Mouse (Mus musculus): Measurements from ENCODE around the gene Scube3. TPM values are rescaled to one million over a fixed set of nuclear protein-coding genes. Genes with fewer than 3 reads are reported as not detected.

Gene Scube3
- polyA plus RNA-seq, 1 experiment = 1.6 TPM

DNA sequence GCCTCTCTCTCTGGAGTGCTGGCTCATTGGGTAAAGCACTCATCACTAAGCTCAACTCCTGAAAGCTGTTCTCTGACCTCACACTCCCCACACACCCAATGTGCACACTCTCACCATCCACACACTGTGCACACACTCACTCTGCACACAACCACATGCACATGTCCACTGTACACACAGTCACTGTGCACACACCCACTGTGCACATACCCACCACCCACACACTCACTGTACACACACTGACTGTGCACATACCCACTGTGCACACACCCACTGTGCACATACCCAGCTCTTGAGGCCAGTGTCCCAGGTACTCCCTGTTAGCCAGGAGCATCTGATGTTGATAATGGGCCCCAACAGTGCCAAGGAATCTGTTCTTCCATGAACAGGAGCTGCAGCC lies 10.8 kb upstream of the Scube3 start:
- no peaks in the 10 kb centered on the region for H3K27me3 ChIP-seq (ENCODE audit: control insufficient read depth, insufficient read depth, low read length)

DNA sequence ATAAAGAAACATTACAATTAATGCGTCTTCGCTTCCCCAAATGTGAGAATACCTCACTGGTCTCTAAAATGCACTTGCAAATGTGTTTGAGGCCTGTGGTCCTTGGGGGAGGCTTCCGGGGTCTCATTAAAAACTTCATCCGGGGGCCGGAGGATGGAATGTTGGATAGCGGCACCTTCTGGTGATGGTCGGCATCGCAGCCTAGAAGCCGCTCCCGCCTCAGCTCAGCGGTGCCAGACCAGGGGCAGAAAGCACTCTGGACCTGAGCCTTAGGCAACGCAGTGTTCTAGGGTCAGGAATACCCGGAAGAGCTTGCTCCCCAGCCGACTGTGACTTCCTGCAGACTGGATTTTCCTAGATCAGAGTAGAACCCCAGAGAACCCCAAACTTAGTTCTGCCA lies 8.7 kb upstream of the Scube3 start:
- no peaks in the 10 kb centered on the region for H3K27me3 ChIP-seq (ENCODE audit: control insufficient read depth, insufficient read depth, low read length)
- peak in 1 of 2 experiments; percentile 32 for DNase-seq (ENCODE audit: low read depth in 1 of 2, low spot score in 2 of 2)
- no peaks in the 10 kb centered on the region for H3K4me1 ChIP-seq (ENCODE audit: control insufficient read depth, insufficient read depth, insufficient read length)
- TF ChIP-seq POLR2A (IDR thresholded peaks at IDR 0.05; ENCODE audit: low read depth, low read length) (no peak), CTCF (IDR thresholded peaks at IDR 0.05; ENCODE audit: extremely low read depth, insufficient read depth, insufficient read length, insufficient replicate concordance) (peak; percentile 63; the same call in 1 of the 2 replicates)
- no peak overlapping the region for H3K27ac ChIP-seq (ENCODE audit: insufficient read depth, low read length)
- 4% methylated on average over 14 of the region's 14 CpGs for WGBS
- H3K36me3 ChIP-seq (ENCODE audit: control insufficient read depth, insufficient read depth, low read length) = no peaks in the 10 kb centered on the region
- no peak overlapping the region for H3K4me3 ChIP-seq (ENCODE audit: extremely low read depth, insufficient read depth, insufficient read length)

More for the DNA sequence above, 10.8 kb upstream of the Scube3 start:
- no peak for DNase-seq (ENCODE audit: low read depth in 1 of 2, low spot score in 2 of 2)
- H3K36me3 ChIP-seq (ENCODE audit: control insufficient read depth, insufficient read depth, low read length) = no peaks in the 10 kb centered on the region
- H3K4me1 ChIP-seq (ENCODE audit: control insufficient read depth, insufficient read depth, insufficient read length) = no peaks in the 10 kb centered on the region
- H3K4me3 ChIP-seq (ENCODE audit: extremely low read depth, insufficient read depth, insufficient read length) = no peak overlapping the region
- no peak for TF ChIP-seq POLR2A (IDR thresholded peaks at IDR 0.05; ENCODE audit: low read depth, low read length)
- TF ChIP-seq CTCF (IDR thresholded peaks at IDR 0.05; ENCODE audit: extremely low read depth, insufficient read depth, insufficient read length, insufficient replicate concordance) = no peak
- H3K27ac ChIP-seq (ENCODE audit: insufficient read depth, low read length) = no peak overlapping the region

DNA sequence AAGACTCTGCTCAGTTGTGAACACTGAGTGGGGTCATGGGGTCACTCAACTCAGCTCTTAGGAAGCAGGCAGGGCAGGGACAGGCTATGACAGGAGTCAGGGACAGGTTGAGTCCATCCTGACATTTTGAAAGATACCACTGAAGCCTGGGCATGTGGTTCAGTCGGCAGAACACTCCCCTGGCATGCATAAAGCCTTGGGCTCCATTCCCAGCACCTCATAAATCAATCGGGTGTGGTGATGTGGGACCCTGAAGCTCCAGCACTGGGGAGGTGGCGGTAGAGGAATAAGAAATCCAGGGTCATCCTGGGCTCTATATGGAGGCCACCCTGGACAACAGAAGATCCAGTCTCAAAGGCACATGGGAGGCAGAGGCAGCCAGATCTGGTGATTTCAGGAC lies 6.4 kb upstream of the Scube3 start:
- H3K36me3 ChIP-seq (ENCODE audit: control insufficient read depth, insufficient read depth, low read length) = no peaks in the 10 kb centered on the region
- H3K27ac ChIP-seq (ENCODE audit: insufficient read depth, low read length) = no peak overlapping the region
- H3K4me1 ChIP-seq (ENCODE audit: control insufficient read depth, insufficient read depth, insufficient read length) = no peaks in the 10 kb centered on the region
- H3K27me3 ChIP-seq (ENCODE audit: control insufficient read depth, insufficient read depth, low read length) = no peaks in the 10 kb centered on the region
- 87% methylated on average over 3 of the region's 3 CpGs for WGBS
- H3K4me3 ChIP-seq (ENCODE audit: extremely low read depth, insufficient read depth, insufficient read length) = no peak overlapping the region
- no peak for DNase-seq (ENCODE audit: low read depth in 1 of 2, low spot score in 2 of 2)
- TF ChIP-seq CTCF (IDR thresholded peaks at IDR 0.05; ENCODE audit: extremely low read depth, insufficient read depth, insufficient read length, insufficient replicate concordance) (no peak), POLR2A (IDR thresholded peaks at IDR 0.05; ENCODE audit: low read depth, low read length) (no peak)

DNA sequence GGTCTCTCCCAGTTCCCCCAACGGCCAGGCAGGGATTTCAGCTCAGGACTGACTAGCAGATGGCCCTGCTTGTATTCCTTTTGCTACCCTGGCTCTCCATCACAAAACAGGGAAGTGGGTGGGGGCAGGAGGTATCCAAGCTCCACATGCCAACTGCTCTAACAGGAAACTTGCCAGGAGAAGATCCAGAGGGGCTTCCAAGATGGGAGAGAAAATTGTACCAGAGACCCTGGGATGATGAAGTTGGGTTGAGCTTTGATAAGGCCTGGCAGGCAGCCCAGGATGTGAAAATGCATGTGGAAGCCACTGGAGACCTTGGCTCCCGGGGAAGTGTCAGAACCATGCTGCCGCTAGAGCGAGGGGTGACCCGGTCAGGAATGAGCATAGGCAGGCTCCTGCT lies 5.7 kb upstream of the Scube3 start:
- H3K4me1 ChIP-seq (ENCODE audit: control insufficient read depth, insufficient read depth, insufficient read length) = no peaks in the 10 kb centered on the region
- no peaks in the 10 kb centered on the region for H3K36me3 ChIP-seq (ENCODE audit: control insufficient read depth, insufficient read depth, low read length)
- DNase-seq (ENCODE audit: low read depth in 1 of 2, low spot score in 2 of 2) = no peak
- 72% methylated on average over 5 of the region's 5 CpGs for WGBS
- H3K4me3 ChIP-seq (ENCODE audit: extremely low read depth, insufficient read depth, insufficient read length) = no peak overlapping the region
- no peaks in the 10 kb centered on the region for H3K27me3 ChIP-seq (ENCODE audit: control insufficient read depth, insufficient read depth, low read length)
- H3K27ac ChIP-seq (ENCODE audit: insufficient read depth, low read length) = no peak overlapping the region
- TF ChIP-seq CTCF (IDR thresholded peaks at IDR 0.05; ENCODE audit: extremely low read depth, insufficient read depth, insufficient read length, insufficient replicate concordance) (no peak), POLR2A (IDR thresholded peaks at IDR 0.05; ENCODE audit: low read depth, low read length) (no peak)

DNA sequence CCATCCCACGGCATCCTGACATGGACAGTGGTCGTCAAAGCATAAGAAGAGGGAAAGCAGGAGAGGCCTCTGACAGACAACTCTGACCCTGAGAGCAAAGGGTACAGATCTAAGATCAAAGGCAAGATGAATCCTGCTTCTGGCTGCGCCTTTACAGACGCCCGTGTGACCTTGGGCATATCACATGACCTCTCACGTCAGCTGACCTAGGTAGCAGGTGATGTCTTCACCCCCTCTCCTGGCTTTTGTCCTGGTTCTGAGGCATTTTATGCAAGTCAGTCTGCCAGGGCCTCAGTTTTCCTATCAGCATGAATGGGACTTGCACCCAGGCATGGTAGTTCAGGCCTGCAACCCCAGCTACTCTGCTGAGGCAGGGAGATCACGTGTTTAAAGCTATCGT lies 3.9 kb upstream of the Scube3 start:
- Histone ChIP-seq H3K36me3 (ENCODE audit: control insufficient read depth, insufficient read depth, low read length) (no peaks in the 10 kb centered on the region), H3K27me3 (ENCODE audit: control insufficient read depth, insufficient read depth, low read length) (peaks cover 13% of the 10 kb centered on the region), H3K4me1 (ENCODE audit: control insufficient read depth, insufficient read depth, insufficient read length) (peaks cover 5% of the 10 kb centered on the region; the same call in 1 of the 2 replicates), H3K27ac (ENCODE audit: insufficient read depth, low read length) (no peak overlapping the region), H3K4me3 (ENCODE audit: extremely low read depth, insufficient read depth, insufficient read length) (no peak overlapping the region)
- 89% methylated on average over 8 of the region's 8 CpGs for WGBS
- TF ChIP-seq CTCF (IDR thresholded peaks at IDR 0.05; ENCODE audit: extremely low read depth, insufficient read depth, insufficient read length, insufficient replicate concordance) = no peak
- no peak for TF ChIP-seq POLR2A (IDR thresholded peaks at IDR 0.05; ENCODE audit: low read depth, low read length)
- DNase-seq (ENCODE audit: low read depth in 1 of 2, low spot score in 2 of 2) = no peak

DNA sequence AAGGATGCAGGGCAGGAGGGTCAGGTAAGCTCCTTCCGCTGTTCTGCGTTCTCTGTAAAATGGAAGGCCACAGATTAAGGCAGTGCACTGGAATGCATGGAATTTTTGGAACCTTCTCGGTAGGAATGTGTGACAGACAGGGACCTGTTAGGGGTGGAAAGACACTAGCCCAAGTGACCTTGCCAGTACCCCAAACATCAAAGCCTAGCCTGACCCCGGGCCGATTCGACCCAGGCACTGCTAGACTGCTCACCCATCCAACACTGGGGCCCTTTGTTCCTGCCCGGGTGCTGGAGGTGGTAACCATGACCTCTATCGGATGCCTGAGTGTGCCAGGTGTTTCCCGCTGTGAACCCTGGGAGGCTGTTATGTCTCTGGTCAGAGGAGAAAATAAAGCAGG lies 3.3 kb upstream of the Scube3 start:
- peaks cover 13% of the 10 kb centered on the region for H3K27me3 ChIP-seq (ENCODE audit: control insufficient read depth, insufficient read depth, low read length)
- no peak overlapping the region for H3K27ac ChIP-seq (ENCODE audit: insufficient read depth, low read length)
- no peak overlapping the region for H3K4me3 ChIP-seq (ENCODE audit: extremely low read depth, insufficient read depth, insufficient read length)
- TF ChIP-seq POLR2A (IDR thresholded peaks at IDR 0.05; ENCODE audit: low read depth, low read length) (no peak), CTCF (IDR thresholded peaks at IDR 0.05; ENCODE audit: extremely low read depth, insufficient read depth, insufficient read length, insufficient replicate concordance) (no peak)
- peaks cover 6% of the 10 kb centered on the region for H3K4me1 ChIP-seq (ENCODE audit: control insufficient read depth, insufficient read depth, insufficient read length)
- WGBS = 81% methylated on average over 9 of the region's 9 CpGs
- H3K36me3 ChIP-seq (ENCODE audit: control insufficient read depth, insufficient read depth, low read length) = no peaks in the 10 kb centered on the region
- DNase-seq (ENCODE audit: low read depth in 1 of 2, low spot score in 2 of 2) = no peak

DNA sequence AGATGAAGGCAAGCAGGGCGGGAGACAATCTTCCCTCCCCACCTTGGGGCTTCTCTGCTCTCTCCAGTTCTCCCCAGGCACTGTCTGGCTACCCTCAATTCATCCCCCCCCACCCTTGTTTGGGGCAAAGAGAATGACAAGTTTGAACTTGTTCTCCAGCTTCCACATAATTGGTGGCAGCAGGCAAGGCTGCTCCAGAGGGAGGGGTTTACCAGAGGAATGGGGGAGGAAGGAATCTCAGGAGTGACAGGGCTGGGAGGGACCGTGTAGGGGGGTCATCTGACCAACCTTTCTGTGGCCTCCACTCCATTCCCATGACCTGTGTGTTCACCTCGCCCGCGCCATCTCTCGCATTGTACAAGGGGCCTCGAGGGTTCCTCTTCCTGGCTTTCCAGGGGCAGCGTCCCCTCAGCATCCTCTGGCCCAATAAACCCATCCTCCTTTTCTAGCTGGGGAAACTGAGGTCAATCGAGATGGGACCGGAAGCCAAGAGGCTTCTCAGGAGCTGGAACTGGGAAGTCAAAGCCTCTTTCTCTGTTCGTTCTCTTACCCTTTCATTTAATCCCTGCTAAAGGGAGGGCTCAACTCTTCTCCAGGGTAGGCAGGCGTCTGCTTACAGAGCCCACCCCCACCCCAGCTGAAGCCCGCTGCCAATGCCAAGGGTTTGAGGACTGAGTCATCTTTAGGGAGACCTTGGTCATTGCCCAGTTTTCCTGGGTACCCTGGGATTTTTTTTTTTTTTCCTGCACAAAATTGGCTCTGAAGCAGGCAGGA lies 1.3 kb upstream of the Scube3 start:
- H3K27ac ChIP-seq (ENCODE audit: insufficient read depth, low read length) = no peak overlapping the region
- WGBS = 45% methylated on average over 13 of the region's 13 CpGs
- H3K4me1 ChIP-seq (ENCODE audit: control insufficient read depth, insufficient read depth, insufficient read length) = peaks cover 7% of the 10 kb centered on the region
- no peak for DNase-seq (ENCODE audit: low read depth in 1 of 2, low spot score in 2 of 2)
- peaks cover 19% of the 10 kb centered on the region for H3K27me3 ChIP-seq (ENCODE audit: control insufficient read depth, insufficient read depth, low read length)
- no peaks in the 10 kb centered on the region for H3K36me3 ChIP-seq (ENCODE audit: control insufficient read depth, insufficient read depth, low read length)
- TF ChIP-seq POLR2A (IDR thresholded peaks at IDR 0.05; ENCODE audit: low read depth, low read length) (no peak), CTCF (IDR thresholded peaks at IDR 0.05; ENCODE audit: extremely low read depth, insufficient read depth, insufficient read length, insufficient replicate concordance) (no peak)
- H3K4me3 ChIP-seq (ENCODE audit: extremely low read depth, insufficient read depth, insufficient read length) = no peak overlapping the region
